Mouse (Mus musculus): ENCODE data around the gene Sned1. TPM values are rescaled to one million over a fixed set of nuclear protein-coding genes. Genes with fewer than 3 reads are reported as not detected.

Gene Sned1
- polyA plus RNA-seq, 1 experiment from 2014 or later, result 4.9 TPM

GRCm38 (mm10) chr1:93300578-93300977, 64.9 kb downstream of the Sned1 start:
- H3K27ac ChIP-seq (ENCODE audit: low read depth), result no peak overlapping the region
- H3K4me3 ChIP-seq (ENCODE audit: low read depth, low read length), result no peak overlapping the region
- no peak overlapping the region for H3K4me2 ChIP-seq (ENCODE audit: low read length)
- ATAC-seq (replicated peaks; ENCODE audit: low FRiP score, low TSS enrichment, low read depth) (no peak), DNase-seq (ENCODE audit: low spot score) (no peak)
- peaks cover 6% of the 10 kb centered on the region; the same call in 1 of the 2 replicates for H3K4me1 ChIP-seq (replicated peaks; ENCODE audit: control insufficient read depth, insufficient read depth, low read length)
- H3K9me3 ChIP-seq (ENCODE audit: control insufficient read depth, low read length), result no peaks in the 10 kb centered on the region
- H3K36me3 ChIP-seq (ENCODE audit: control insufficient read depth, insufficient read depth, low read length), result peaks cover 81% of the 10 kb centered on the region
- no peaks in the 10 kb centered on the region for H3K27me3 ChIP-seq (replicated peaks; ENCODE audit: control insufficient read depth, insufficient read depth, low read length)
- WGBS, result 88% methylated on average over 3 of the region's 3 CpGs
- H3K9ac ChIP-seq (ENCODE audit: low read length), result no peak overlapping the region

GRCm38 (mm10) chr1:93305581-93306337, 70.1 kb downstream of the Sned1 start, which contains the start of gene Mterf4:
TSS of gene Mterf4 (minus strand) at chr1:93305915.
- H3K4me1 ChIP-seq (replicated peaks; ENCODE audit: control insufficient read depth, insufficient read depth, low read length), result peaks cover 10% of the 10 kb centered on the region; the same call in 1 of the 2 replicates
- H3K27me3 ChIP-seq (replicated peaks; ENCODE audit: control insufficient read depth, insufficient read depth, low read length), result no peaks in the 10 kb centered on the region
- ATAC-seq (replicated peaks; ENCODE audit: low FRiP score, low TSS enrichment, low read depth), result peak; percentile 90
- H3K9me3 ChIP-seq (ENCODE audit: control insufficient read depth, low read length), result no peaks in the 10 kb centered on the region
- H3K4me3 ChIP-seq (ENCODE audit: low read depth, low read length), result peak within 1 kb of the TSS; percentile 76
- peak within 1 kb of the TSS; percentile 64 for H3K9ac ChIP-seq (ENCODE audit: low read length)
- DNase-seq (ENCODE audit: low spot score), result peak; percentile 92
- 7% methylated on average over 36 of the region's 36 CpGs for WGBS
- peak within 1 kb of the TSS; percentile 48; the same call in 1 of the 2 replicates for H3K27ac ChIP-seq (ENCODE audit: low read depth)
- H3K4me2 ChIP-seq (ENCODE audit: low read length), result peak within 1 kb of the TSS; percentile 79
- H3K36me3 ChIP-seq (ENCODE audit: control insufficient read depth, insufficient read depth, low read length), result peaks cover 50% of the 10 kb centered on the region

- Histone ChIP-seq H3K9me3 (ENCODE audit: control insufficient read depth, low read length) (no peaks in the 10 kb centered on the region), H3K4me1 (replicated peaks; ENCODE audit: control insufficient read depth, insufficient read depth, low read length) (no peaks in the 10 kb centered on the region), H3K4me3 (ENCODE audit: low read depth, low read length) (no peak overlapping the region), H3K9ac (ENCODE audit: low read length) (no peak overlapping the region), H3K27me3 (replicated peaks; ENCODE audit: control insufficient read depth, insufficient read depth, low read length) (no peaks in the 10 kb centered on the region), H3K36me3 (ENCODE audit: control insufficient read depth, insufficient read depth, low read length) (peaks cover 83% of the 10 kb centered on the region), H3K4me2 (ENCODE audit: low read length) (no peak overlapping the region), H3K27ac (ENCODE audit: low read depth) (no peak overlapping the region)
- DNase-seq (ENCODE audit: low spot score) (no peak), ATAC-seq (replicated peaks; ENCODE audit: low FRiP score, low TSS enrichment, low read depth) (no peak)
- 92% methylated on average over 6 of the region's 6 CpGs for WGBS
These were observed 88.3 kb downstream of the Sned1 start for GRCm38 (mm10) chr1:93323973-93324372.

- Histone ChIP-seq H3K4me3 (ENCODE audit: low read depth, low read length) (no peak overlapping the region), H3K27ac (ENCODE audit: low read depth) (no peak overlapping the region), H3K4me2 (ENCODE audit: low read length) (no peak overlapping the region), H3K9me3 (ENCODE audit: control insufficient read depth, low read length) (no peaks in the 10 kb centered on the region), H3K4me1 (replicated peaks; ENCODE audit: control insufficient read depth, insufficient read depth, low read length) (no peaks in the 10 kb centered on the region), H3K9ac (ENCODE audit: low read length) (no peak overlapping the region), H3K36me3 (ENCODE audit: control insufficient read depth, insufficient read depth, low read length) (peaks cover 82% of the 10 kb centered on the region), H3K27me3 (replicated peaks; ENCODE audit: control insufficient read depth, insufficient read depth, low read length) (no peaks in the 10 kb centered on the region)
- no peak for DNase-seq (ENCODE audit: low spot score)
- ATAC-seq (replicated peaks; ENCODE audit: low FRiP score, low TSS enrichment, low read depth), result no peak
- WGBS, result 87% methylated on average over 3 of the region's 3 CpGs
These were observed 90.8 kb downstream of the Sned1 start for GRCm38 (mm10) chr1:93326446-93326845.

GRCm38 (mm10) chr1:93334621-93335020, 99.0 kb downstream of the Sned1 start:
- H3K4me1 ChIP-seq (replicated peaks; ENCODE audit: control insufficient read depth, insufficient read depth, low read length), result no peaks in the 10 kb centered on the region
- H3K4me2 ChIP-seq (ENCODE audit: low read length), result no peak overlapping the region
- ATAC-seq (replicated peaks; ENCODE audit: low FRiP score, low TSS enrichment, low read depth), result no peak
- DNase-seq (ENCODE audit: low spot score), result no peak
- H3K4me3 ChIP-seq (ENCODE audit: low read depth, low read length), result no peak overlapping the region
- H3K9ac ChIP-seq (ENCODE audit: low read length), result no peak overlapping the region
- H3K27me3 ChIP-seq (replicated peaks; ENCODE audit: control insufficient read depth, insufficient read depth, low read length), result no peaks in the 10 kb centered on the region
- peaks cover 53% of the 10 kb centered on the region for H3K36me3 ChIP-seq (ENCODE audit: control insufficient read depth, insufficient read depth, low read length)
- 74% methylated on average over 2 of the region's 2 CpGs for whole genome bisulfite sequencing
- H3K9me3 ChIP-seq (ENCODE audit: control insufficient read depth, low read length), result no peaks in the 10 kb centered on the region
- H3K27ac ChIP-seq (ENCODE audit: low read depth), result no peak overlapping the region

- Histone ChIP-seq H3K4me2 (ENCODE audit: low read length) (peak within 1 kb of the TSS; percentile 60), H3K27ac (ENCODE audit: low read depth) (peak within 1 kb of the TSS; percentile 27; the same call in 1 of the 2 replicates), H3K4me3 (ENCODE audit: low read depth, low read length) (peak within 1 kb of the TSS; percentile 70), H3K9me3 (ENCODE audit: control insufficient read depth, low read length) (no peaks in the 10 kb centered on the region), H3K4me1 (replicated peaks; ENCODE audit: control insufficient read depth, insufficient read depth, low read length) (peaks cover 10% of the 10 kb centered on the region), H3K9ac (ENCODE audit: low read length) (peak within 1 kb of the TSS; percentile 78), H3K36me3 (ENCODE audit: control insufficient read depth, insufficient read depth, low read length) (peaks cover 11% of the 10 kb centered on the region), H3K27me3 (replicated peaks; ENCODE audit: control insufficient read depth, insufficient read depth, low read length) (no peaks in the 10 kb centered on the region)
- ATAC-seq (replicated peaks; ENCODE audit: low FRiP score, low TSS enrichment, low read depth), result peak; percentile 95
- WGBS, result 1% methylated on average over 63 of the region's 63 CpGs
- DNase-seq (ENCODE audit: low spot score), result peak; percentile 98
These were observed 107.2 kb downstream of the Sned1 start, which contains the start of the genes Ppp1r7 and Pask for GRCm38 (mm10) chr1:93342648-93343503. TSS of gene Ppp1r7 (plus strand) at chr1:93342854. TSS of gene Pask (minus strand) at chr1:93343482.

- H3K27me3 ChIP-seq (replicated peaks; ENCODE audit: control insufficient read depth, insufficient read depth, low read length), result no peaks in the 10 kb centered on the region
- DNase-seq (ENCODE audit: low spot score) (peak; percentile 92), ATAC-seq (replicated peaks; ENCODE audit: low FRiP score, low TSS enrichment, low read depth) (peak; percentile 93)
- H3K27ac ChIP-seq (ENCODE audit: low read depth), result peak overlapping the region; percentile 22; the same call in 1 of the 2 replicates
- H3K9me3 ChIP-seq (ENCODE audit: control insufficient read depth, low read length), result no peaks in the 10 kb centered on the region
- H3K4me2 ChIP-seq (ENCODE audit: low read length), result peak overlapping the region; percentile 60
- peak overlapping the region; percentile 78 for H3K9ac ChIP-seq (ENCODE audit: low read length)
- peak overlapping the region; percentile 70 for H3K4me3 ChIP-seq (ENCODE audit: low read depth, low read length)
- H3K4me1 ChIP-seq (replicated peaks; ENCODE audit: control insufficient read depth, insufficient read depth, low read length), result peaks cover 10% of the 10 kb centered on the region
- H3K36me3 ChIP-seq (ENCODE audit: control insufficient read depth, insufficient read depth, low read length), result peaks cover 18% of the 10 kb centered on the region
- under 1% methylated on average over 39 of the region's 39 CpGs for WGBS
These were observed 107.9 kb downstream of the Sned1 start for GRCm38 (mm10) chr1:93343504-93344047.

- ATAC-seq (replicated peaks; ENCODE audit: low FRiP score, low TSS enrichment, low read depth) (no peak), DNase-seq (ENCODE audit: low spot score) (no peak)
- 91% methylated on average over 5 of the region's 5 CpGs for WGBS
- H3K9ac ChIP-seq (ENCODE audit: low read length), result no peak overlapping the region
- H3K27me3 ChIP-seq (replicated peaks; ENCODE audit: control insufficient read depth, insufficient read depth, low read length), result no peaks in the 10 kb centered on the region
- H3K4me1 ChIP-seq (replicated peaks; ENCODE audit: control insufficient read depth, insufficient read depth, low read length), result peaks cover 7% of the 10 kb centered on the region
- H3K27ac ChIP-seq (ENCODE audit: low read depth), result no peak overlapping the region
- H3K4me3 ChIP-seq (ENCODE audit: low read depth, low read length), result no peak overlapping the region
- H3K9me3 ChIP-seq (ENCODE audit: control insufficient read depth, low read length), result no peaks in the 10 kb centered on the region
- H3K4me2 ChIP-seq (ENCODE audit: low read length), result no peak overlapping the region
- peaks cover 49% of the 10 kb centered on the region for H3K36me3 ChIP-seq (ENCODE audit: control insufficient read depth, insufficient read depth, low read length)
These were observed 111.5 kb downstream of the Sned1 start for GRCm38 (mm10) chr1:93347176-93347575.
